12 mouse cellular contexts compared by ENCODE assay signal in genomic region chr17:43459737-43460230, GRCm38 (mm10). TPM values are rescaled to one million over a fixed set of nuclear protein-coding genes. Genes with fewer than 3 reads are reported as not detected.
DNase-seq lines count a peak whose midpoint lies in the region; ATAC-seq lines count a peak whose summit lies in the region.
"Had no signal": no experiment of that assay in that cellular context is flagged by ENCODE, and none has a peak within 500 bp of the region (broad histone marks: within the 10 kb centered on the region; RNA-seq: fewer than 3 reads in every experiment).

No protein-coding gene starts in this region.

- no peaks in the 10 kb centered on the region for H3K9me3 ChIP-seq in kidney, embryonic 14.5 days (ENCODE audit: control insufficient read depth, low read length)
- no peaks in the 10 kb centered on the region for H3K9me3 ChIP-seq in kidney, embryonic 16.5 days (ENCODE audit: low read length)
- no peaks in the 10 kb centered on the region for H3K9me3 ChIP-seq in embryonic facial prominence, embryonic 11.5 days (replicated peaks; ENCODE audit: control insufficient read depth, low read length)
- H3K9me3 ChIP-seq in limb, embryonic 12.5 days: no peaks in the 10 kb centered on the region
- H3K9me3 ChIP-seq: megakaryocyte, embryonic 14.5 days had no signal

- 70% methylated on average over 12 of the region's 12 CpGs for WGBS in kidney, embryonic 14.5 days
- WGBS in kidney, embryonic 16.5 days: 69% methylated on average over 12 of the region's 12 CpGs
- WGBS in embryonic facial prominence, embryonic 11.5 days: 73% methylated on average over 12 of the region's 12 CpGs
- 69% methylated on average over 12 of the region's 12 CpGs for WGBS in limb, embryonic 12.5 days

- no peaks in the 10 kb centered on the region for H3K36me3 ChIP-seq in kidney, embryonic 14.5 days (ENCODE audit: control insufficient read depth, insufficient read depth, low read length)
- H3K36me3 ChIP-seq in kidney, embryonic 16.5 days (ENCODE audit: insufficient read depth, low read length): no peaks in the 10 kb centered on the region
- H3K36me3 ChIP-seq in embryonic facial prominence, embryonic 11.5 days (replicated peaks; ENCODE audit: control insufficient read depth, insufficient read depth, low read depth, low read length): no peaks in the 10 kb centered on the region
- H3K36me3 ChIP-seq in limb, embryonic 12.5 days: no peaks in the 10 kb centered on the region

- H3K9ac ChIP-seq in kidney, embryonic 14.5 days (ENCODE audit: low read depth, low read length): no peak overlapping the region
- H3K9ac ChIP-seq in kidney, embryonic 16.5 days (replicated peaks; ENCODE audit: low read length): no peak overlapping the region
- H3K9ac ChIP-seq in embryonic facial prominence, embryonic 11.5 days (replicated peaks; ENCODE audit: low read length): no peak overlapping the region
- no peak overlapping the region for H3K9ac ChIP-seq in limb, embryonic 12.5 days (replicated peaks)

- DNase-seq in embryonic facial prominence, embryonic 11.5 days (ENCODE audit: low spot score): peak; percentile 35
- DNase-seq in urinary bladder, postnatal 25 days (ENCODE audit: low spot score): no peak
- DNase-seq in ovary, postnatal 14 days (ENCODE audit: low spot score): no peak

- H3K4me2 ChIP-seq in kidney, embryonic 14.5 days (replicated peaks; ENCODE audit: low read depth, low read length): no peak overlapping the region
- no peak overlapping the region for H3K4me2 ChIP-seq in kidney, embryonic 16.5 days (replicated peaks; ENCODE audit: low read depth, low read length)
- no peak overlapping the region for H3K4me2 ChIP-seq in embryonic facial prominence, embryonic 11.5 days (ENCODE audit: low read depth, low read length)
- 0 out of 2 replicates have a peak overlapping the region, but pooled peaks have one; percentile 10 for H3K4me2 ChIP-seq in limb, embryonic 12.5 days

- no peaks in the 10 kb centered on the region for H3K27me3 ChIP-seq in kidney, embryonic 14.5 days (ENCODE audit: control insufficient read depth, insufficient read depth, low read length)
- H3K27me3 ChIP-seq in kidney, embryonic 16.5 days (ENCODE audit: insufficient read depth, low read length): no peaks in the 10 kb centered on the region
- H3K27me3 ChIP-seq in embryonic facial prominence, embryonic 11.5 days (ENCODE audit: control insufficient read depth, insufficient read depth, low read length): no peaks in the 10 kb centered on the region
- H3K27me3 ChIP-seq in limb, embryonic 12.5 days: no peaks in the 10 kb centered on the region
- H3K27me3 ChIP-seq: megakaryocyte, embryonic 14.5 days had no signal

- no peak overlapping the region for H3K27ac ChIP-seq in kidney, embryonic 14.5 days (ENCODE audit: low read depth, low read length)
- no peak overlapping the region for H3K27ac ChIP-seq in kidney, embryonic 16.5 days (ENCODE audit: low read length)
- no peak overlapping the region for H3K27ac ChIP-seq in embryonic facial prominence, embryonic 11.5 days (replicated peaks; ENCODE audit: low read depth, low read length)
- no peak overlapping the region for H3K27ac ChIP-seq in limb, embryonic 12.5 days

- H3K4me1 ChIP-seq in kidney, embryonic 14.5 days (ENCODE audit: control insufficient read depth, insufficient read depth, low read length): 0 out of 2 replicates have a peak, but pooled peaks cover 3% of the 10 kb centered on the region
- peaks cover 23% of the 10 kb centered on the region for H3K4me1 ChIP-seq in kidney, embryonic 16.5 days (ENCODE audit: insufficient read depth, low read length)
- no peaks in the 10 kb centered on the region; the same call in 1 of the 2 replicates for H3K4me1 ChIP-seq in embryonic facial prominence, embryonic 11.5 days (ENCODE audit: control insufficient read depth, insufficient read depth, low read length)
- peaks cover 13% of the 10 kb centered on the region; the same call in 1 of the 2 replicates for H3K4me1 ChIP-seq in limb, embryonic 12.5 days (replicated peaks)

- H3K4me3 ChIP-seq in kidney, embryonic 14.5 days (ENCODE audit: low read length): no peak overlapping the region
- no peak overlapping the region for H3K4me3 ChIP-seq in kidney, embryonic 16.5 days (ENCODE audit: low read length)
- no peak overlapping the region for H3K4me3 ChIP-seq in embryonic facial prominence, embryonic 11.5 days (ENCODE audit: low read depth, low read length)
- no peak overlapping the region for H3K4me3 ChIP-seq in limb, embryonic 12.5 days (replicated peaks)
- H3K4me3 ChIP-seq: erythroblast, embryonic 14.5 days; megakaryocyte, embryonic 14.5 days had no signal

- peak; percentile 4; the same call in 1 of the 2 replicates for ATAC-seq in kidney, embryonic 14.5 days (ENCODE audit: low FRiP score, low TSS enrichment)
- no peak for ATAC-seq in kidney, embryonic 16.5 days (ENCODE audit: low FRiP score, low TSS enrichment)
- peak; percentile 8; the same call in 1 of the 2 replicates for ATAC-seq in embryonic facial prominence, embryonic 11.5 days (replicated peaks; ENCODE audit: insufficient number of reproducible peaks, low FRiP score, low TSS enrichment, low read depth)
- 0 out of 2 replicates have a peak, but pooled peaks have one; percentile 18 for ATAC-seq in granulocyte monocyte progenitor cell, adult 5-6 weeks (replicated peaks; ENCODE audit: poor library complexity, severe bottlenecking)
- no peak for ATAC-seq in limb, embryonic 12.5 days (ENCODE audit: insufficient number of reproducible peaks, insufficient read depth, low FRiP score, low TSS enrichment, low read depth)
- ATAC-seq in megakaryocyte, adult 5-6 weeks (ENCODE audit: poor library complexity, severe bottlenecking): no peak

RNA-seq across cellular contexts. Expression of gene Mep1a, which starts 42.8 kb away (rescaled TPM):
- 6.0 and 12.8 TPM in 2 replicates for polyA plus RNA-seq in kidney, embryonic 14.5 days (2014; fragmentation: Nextera tagmentation; extraction: Ambion mirVana)
- 63.4 and 71.3 TPM in 2 replicates for polyA plus RNA-seq in kidney, embryonic 16.5 days (2015; fragmentation: Nextera tagmentation; extraction: Ambion mirVana)
- 0.18 TPM in 1 of 2 replicates, not detected in the other for polyA plus RNA-seq in embryonic facial prominence, embryonic 11.5 days (2014; fragmentation: Nextera tagmentation; extraction: Ambion mirVana)
- not detected in 2 replicates for total RNA-seq in granulocyte monocyte progenitor cell, adult 5-6 weeks (2014; fragmentation: Nextera tagmentation)
- not detected in 2 replicates for total RNA-seq in granulocyte monocyte progenitor cell, adult 5-6 weeks (2017)
- polyA plus RNA-seq in limb, embryonic 12.5 days (2016; fragmentation: Nextera tagmentation; extraction: Ambion mirVana): not detected in 2 replicates
- total RNA-seq in megakaryocyte, adult 5-6 weeks (2015): not detected in 2 replicates
- total RNA-seq in megakaryocyte, adult 5-6 weeks (2017): not detected in 2 replicates
- total RNA-seq: left cerebral cortex, postnatal 25 days had no signal
- polyA plus RNA-seq: erythroblast, embryonic 14.5 days; urinary bladder, adult 2 months had no signal

Comparison
In these comparisons a context has a peak if more than half of its experiments do, and no peak if none do; other contexts are left out.
1. ATAC-seq: peak in kidney, embryonic 14.5 days (single experiment), embryonic facial prominence, embryonic 11.5 days (single experiment) and granulocyte monocyte progenitor cell, adult 5-6 weeks (single experiment); none in kidney, embryonic 16.5 days (single experiment), limb, embryonic 12.5 days (single experiment) and megakaryocyte, adult 5-6 weeks (single experiment).